Mouse (Mus musculus) CH12.LX (cell line): ENCODE measurements at regions not wholly inside any gene's neighbourhood (a gene's known extent, or its start where the extent isn't known, plus 50 kb on each side); places are given as distances from the start of the nearest gene placed in this dataset.

ENCODE experiments used
- DNase-seq: peaks from one replicate; pipeline ENCODE4 v3.0.0-alpha.2; 2013; ENCODE audit errors: extremely low read depth
- H3K27ac ChIP-seq: 2 replicates; pipeline ENCODE4 v1.5.1; 2012; ENCODE audit warnings: low read depth, mild to moderate bottlenecking, control low read depth, moderate library complexity; ENCODE audit not compliant: insufficient read depth
- H3K27me3 ChIP-seq: replicated peaks from 2 replicates; pipeline ENCODE3; 2012; ENCODE audit warnings: inconsistent platforms
- H3K36me3 ChIP-seq, 2 experiments: replicated peaks in 1 of 2; 2 replicates each; pipeline versions ENCODE3 to v1.6.1; 2012; ENCODE audit warnings: inconsistent platforms in 1 of 2, low read length in 1 of 2, mild to moderate bottlenecking in 1 of 2, mixed read lengths in 1 of 2, moderate library complexity in 1 of 2; ENCODE audit not compliant: control insufficient read depth in 1 of 2, insufficient read depth in 1 of 2
- H3K4me1 ChIP-seq, 2 experiments: 2 replicates each; pipeline ENCODE4 v1.6.1; 2012; ENCODE audit warnings: inconsistent platforms in 1 of 2, moderate library complexity in 1 of 2; ENCODE audit not compliant: insufficient read depth in 2 of 2, control insufficient read depth in 1 of 2
- H3K4me2 ChIP-seq: 2 replicates; pipeline ENCODE4 v1.6.1; 2012; ENCODE audit warnings: low read depth, mild to moderate bottlenecking, control low read depth; ENCODE audit not compliant: poor library complexity, insufficient read depth, severe bottlenecking
- H3K4me3 ChIP-seq, 3 experiments: fragments of 150-350 bp in 1 of 3; sonication (generic) in 1 of 3; replicated peaks in 1 of 3; 2 replicates each; pipeline versions ENCODE3 to v1.5.1; 2011 to 2012; ENCODE audit warnings: low read depth in 2 of 3, low read length in 2 of 3, mild to moderate bottlenecking in 2 of 3, moderate library complexity in 2 of 3, control low read depth in 1 of 3, improper control_type of control experiment in 1 of 3, inconsistent platforms in 1 of 3, mixed read lengths in 1 of 3; ENCODE audit not compliant: poor library complexity in 1 of 3
- H3K79me2 ChIP-seq: replicated peaks from 2 replicates; pipeline ENCODE4 v1.6.1; 2012; ENCODE audit warnings: mild to moderate bottlenecking, moderate library complexity; ENCODE audit not compliant: control insufficient read depth, poor library complexity, insufficient read depth, severe bottlenecking; ENCODE audit errors: extremely low read depth
- H3K9ac ChIP-seq: 2 replicates; pipeline ENCODE4 v1.6.1; 2012; ENCODE audit warnings: low read depth, mild to moderate bottlenecking, control low read depth, moderate library complexity; ENCODE audit not compliant: insufficient read depth
- H3K9me3 ChIP-seq: replicated peaks from 2 replicates; pipeline ENCODE3; 2012; ENCODE audit warnings: low read length, inconsistent platforms, mixed read lengths
- CHD1 ChIP-seq: IDR thresholded peaks from 2 replicates; pipeline ENCODE4 v1.6.1; 2012; ENCODE audit warnings: low read depth, low read length, improper control_type of control experiment, inconsistent platforms
- CHD2 ChIP-seq: IDR thresholded peaks from 2 replicates; pipeline ENCODE4 v1.6.1; 2011; ENCODE audit warnings: low read length, improper control_type of control experiment
- E2F4 ChIP-seq: IDR thresholded peaks from 2 replicates; pipeline ENCODE4 v1.6.1; 2011; ENCODE audit warnings: low read depth, low read length, improper control_type of control experiment; ENCODE audit not compliant: insufficient replicate concordance
- ELF1 ChIP-seq: IDR thresholded peaks from 2 replicates; pipeline ENCODE4 v1.6.1; 2014; ENCODE audit warnings: low read depth, mild to moderate bottlenecking, inconsistent platforms, low read length, improper control_type of control experiment
- ETS1 ChIP-seq: conservative IDR thresholded peaks from 2 replicates; pipeline ENCODE4 v1.6.1; 2012; ENCODE audit warnings: low read depth, mild to moderate bottlenecking, inconsistent platforms, low read length, improper control_type of control experiment, moderate library complexity
- HCFC1 ChIP-seq: IDR thresholded peaks from 2 replicates; pipeline ENCODE4 v1.6.1; 2012; ENCODE audit warnings: low read depth, mild to moderate bottlenecking, inconsistent platforms, low read length, improper control_type of control experiment
- IRF4 ChIP-seq: IDR thresholded peaks from 2 replicates; pipeline ENCODE4 v1.6.1; 2014; ENCODE audit warnings: low read depth, mild to moderate bottlenecking, inconsistent platforms, low read length, improper control_type of control experiment
- MAFK ChIP-seq: IDR thresholded peaks from 2 replicates; pipeline ENCODE4 v1.6.1; 2011; ENCODE audit warnings: low read length, improper control_type of control experiment; ENCODE audit not compliant: insufficient replicate concordance
- MEF2A ChIP-seq: IDR thresholded peaks from 2 replicates; pipeline ENCODE4 v1.6.1; 2014; ENCODE audit warnings: low read depth, mild to moderate bottlenecking, inconsistent platforms, low read length, improper control_type of control experiment, borderline replicate concordance
- MYC ChIP-seq: IDR thresholded peaks from 2 replicates; pipeline ENCODE4 v1.6.1; 2011; ENCODE audit warnings: low read depth, mild to moderate bottlenecking, improper control_type of control experiment, low read length
- NELFE ChIP-seq: IDR thresholded peaks from 2 replicates; pipeline ENCODE4 v1.6.1; 2011; ENCODE audit warnings: low read depth, low read length, improper control_type of control experiment
- POLR2A ChIP-seq: IDR thresholded peaks from 2 replicates; pipeline ENCODE4 v1.6.1; 2011; ENCODE audit warnings: low read depth, mild to moderate bottlenecking, improper control_type of control experiment, low read length
- POLR2AphosphoS2 ChIP-seq: IDR thresholded peaks from 2 replicates; pipeline ENCODE4 v1.6.1; 2011; ENCODE audit warnings: low read depth, low read length, improper control_type of control experiment
- SIN3A ChIP-seq: IDR thresholded peaks from 2 replicates; pipeline ENCODE4 v1.6.1; 2012; ENCODE audit warnings: low read length, improper control_type of control experiment, inconsistent platforms
- TBP ChIP-seq: conservative IDR thresholded peaks from 2 replicates; pipeline ENCODE4 v1.6.1; 2011; ENCODE audit warnings: low read depth, low read length, improper control_type of control experiment
- UBTF ChIP-seq: IDR thresholded peaks from 2 replicates; pipeline ENCODE4 v1.6.1; 2012; ENCODE audit warnings: low read depth, mild to moderate bottlenecking, inconsistent platforms, low read length, improper control_type of control experiment, moderate library complexity
- USF2 ChIP-seq: conservative IDR thresholded peaks from 2 replicates; pipeline ENCODE4 v1.6.1; 2011; ENCODE audit warnings: low read depth, low read length, improper control_type of control experiment
- ZC3H11A ChIP-seq: IDR thresholded peaks from 2 replicates; pipeline ENCODE4 v1.6.1; 2012; ENCODE audit warnings: low read depth, mild to moderate bottlenecking, inconsistent platforms, low read length, improper control_type of control experiment
- ZKSCAN1 ChIP-seq: IDR thresholded peaks from 2 replicates; pipeline ENCODE4 v1.6.1; 2012; ENCODE audit warnings: low read depth, inconsistent platforms, low read length, improper control_type of control experiment, borderline replicate concordance
- dilution Hi-C: fragments of 300-500 bp; cut with MboI; formaldehyde crosslinking; loops from 2 replicates; pipeline ENCODE4 v1.14.3; 2020; ENCODE audit warnings: low sequenced_read_pairs; ENCODE audit not compliant: extremely low pct_unique_long_range_greater_than_20kb, extremely low pct_ligation_motif_present
- in situ Hi-C: fragments of 300-500 bp; cut with MboI; formaldehyde crosslinking; loops from 3 replicates; pipeline ENCODE4 v1.14.3; 2019; ENCODE audit warnings: low sequenced_read_pairs, low pct_ligation_motif_present, low pct_unique_long_range_greater_than_20kb, mixed read lengths

DNA sequence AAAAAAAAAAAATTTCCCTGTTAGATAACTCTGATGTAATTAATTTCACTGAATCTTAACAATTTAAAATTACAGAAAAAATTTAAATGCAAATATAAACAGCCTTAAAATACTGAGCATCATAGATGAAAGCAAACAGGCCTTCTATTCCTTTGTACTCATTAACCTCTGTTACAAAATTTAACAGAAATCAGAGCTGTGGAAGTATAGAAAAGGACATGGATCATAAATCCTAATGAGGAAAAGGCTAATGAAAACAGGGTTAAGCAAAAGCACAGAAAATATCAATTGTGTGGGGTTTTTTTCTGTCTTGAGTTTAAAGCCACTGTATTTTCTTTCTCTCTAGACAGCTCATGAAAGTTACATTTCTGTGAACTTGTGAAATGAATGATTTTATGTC, 164.6 kb upstream of the Tmem161b start:
- Histone ChIP-seq H3K4me2 (no peak overlapping the region), H3K79me2 (no peaks in the 10 kb centered on the region), H3K4me1 (peaks cover 0 to 2% of the 10 kb centered on the region in 2 experiments; a peak in 1 of 4 replicates), H3K9me3 (no peaks in the 10 kb centered on the region), H3K36me3 (no peaks in the 10 kb centered on the region), H3K27ac (no peak overlapping the region), H3K9ac (no peak overlapping the region), H3K4me3 (no peak overlapping the region), H3K27me3 (no peaks in the 10 kb centered on the region)
- in situ Hi-C loops (no loop called here), dilution Hi-C loops (no loop called here)
- no peak for DNase-seq
- TF ChIP-seq POLR2A (no peak), UBTF (no peak), POLR2AphosphoS2 (no peak), ELF1 (no peak), HCFC1 (no peak)

DNA sequence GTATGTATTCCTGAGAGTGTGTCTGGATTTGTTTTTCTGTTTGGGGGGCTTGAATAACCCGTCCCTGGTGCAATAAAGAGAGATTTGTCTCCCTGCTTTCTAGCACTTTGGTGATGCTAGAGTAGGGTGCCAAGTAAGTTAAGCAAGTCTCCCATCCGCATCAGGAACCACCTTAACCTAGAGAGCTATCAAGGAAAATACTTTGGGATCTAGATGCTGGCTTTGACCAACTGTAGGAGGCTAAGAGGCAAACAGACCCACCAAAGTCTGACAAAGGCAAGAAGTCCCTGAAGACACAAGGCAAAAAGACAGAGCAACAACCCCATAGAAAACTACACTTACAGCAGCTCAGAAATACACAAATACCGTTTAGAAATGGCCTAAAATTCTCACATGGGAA, 163.8 kb upstream of the Tmem161b start:
- dilution Hi-C loops (no loop called here), in situ Hi-C loops (no loop called here)
- Histone ChIP-seq H3K79me2 (no peaks in the 10 kb centered on the region), H3K4me2 (no peak overlapping the region), H3K9me3 (no peaks in the 10 kb centered on the region), H3K4me1 (peaks cover 0 to 2% of the 10 kb centered on the region in 2 experiments; a peak in 1 of 4 replicates), H3K27me3 (no peaks in the 10 kb centered on the region), H3K9ac (no peak overlapping the region), H3K27ac (no peak overlapping the region), H3K36me3 (no peaks in the 10 kb centered on the region), H3K4me3 (no peak overlapping the region)
- no peak for DNase-seq
- no peak for TF ChIP-seq UBTF
- TF ChIP-seq MYC, result no peak
- no peak for TF ChIP-seq ELF1
- TF ChIP-seq IRF4, result no peak
- no peak for TF ChIP-seq SIN3A
- no peak for TF ChIP-seq TBP
- TF ChIP-seq CHD2, result no peak
- no peak for TF ChIP-seq HCFC1
- no peak for TF ChIP-seq ZKSCAN1
- no peak for TF ChIP-seq ZC3H11A
- TF ChIP-seq MEF2A, result no peak
- no peak for TF ChIP-seq MAFK
- no peak for TF ChIP-seq USF2
- no peak for TF ChIP-seq ETS1
- TF ChIP-seq E2F4, result no peak
- TF ChIP-seq NELFE, result no peak
- TF ChIP-seq CHD1, result no peak
